25 mouse cellular contexts compared by ENCODE assay signal in genomic region chr2:69121681-69122080, GRCm38 (mm10). TPM values are rescaled to one million over a fixed set of nuclear protein-coding genes. Genes with fewer than 3 reads are reported as not detected.
"Had no signal": no experiment of that assay in that cellular context is flagged by ENCODE, and none has a peak within 500 bp of the region (broad histone marks: within the 10 kb centered on the region; RNA-seq: fewer than 3 reads in every experiment).

No protein-coding gene starts in this region.

- H3K27ac ChIP-seq: heart, adult 2 months; heart, embryonic 13.5 days; heart, embryonic 15.5 days; hindbrain, embryonic 13.5 days; hindbrain, embryonic 15.5 days; hindbrain, postnatal 0 days; kidney, embryonic 15.5 days; kidney, postnatal 0 days; left cerebral cortex, adult 2 months; limb, embryonic 12.5 days; liver, embryonic 13.5 days; liver, embryonic 15.5 days had no signal

- DNase-seq: gastrocnemius, postnatal 14 days; gastrocnemius, postnatal 36 days; heart, adult 2 months; heart, postnatal 14 days; heart, postnatal 36 days; kidney, adult 11 months; kidney, adult 2 months; kidney, adult 9 months; kidney, postnatal 14 days; kidney, postnatal 36 days; layer of hippocampus, adult 9-11 months; liver; liver, embryonic 13.5 days had no signal

- ATAC-seq: hindbrain, postnatal 0 days; intestine, embryonic 16.5 days had no signal

- H3K36me3 ChIP-seq: heart, embryonic 13.5 days; heart, embryonic 15.5 days; hindbrain, embryonic 13.5 days; hindbrain, embryonic 15.5 days; kidney, embryonic 15.5 days; limb, embryonic 12.5 days; liver, embryonic 13.5 days; liver, embryonic 15.5 days had no signal

- H3K27me3 ChIP-seq: heart, embryonic 13.5 days; heart, embryonic 15.5 days; hindbrain, embryonic 15.5 days; kidney, embryonic 15.5 days; limb, embryonic 12.5 days; liver, embryonic 13.5 days; liver, embryonic 15.5 days had no signal

- H3K9me3 ChIP-seq: heart, embryonic 13.5 days; heart, embryonic 15.5 days; hindbrain, embryonic 13.5 days; hindbrain, embryonic 15.5 days; kidney, embryonic 15.5 days; limb, embryonic 12.5 days; liver, embryonic 13.5 days; liver, embryonic 15.5 days had no signal

- H3K4me3 ChIP-seq: heart, adult 2 months; heart, embryonic 13.5 days; heart, embryonic 15.5 days; hindbrain, embryonic 13.5 days; hindbrain, embryonic 15.5 days; kidney, embryonic 15.5 days; left cerebral cortex, adult 2 months; limb, embryonic 12.5 days; liver, embryonic 13.5 days; liver, embryonic 15.5 days had no signal

- H3K4me1 ChIP-seq: hindbrain, embryonic 15.5 days; limb, embryonic 12.5 days; liver, embryonic 13.5 days; liver, embryonic 15.5 days had no signal

RNA-seq across cellular contexts. Expression of gene Nostrin, which starts 13.9 kb away (rescaled TPM):
- total RNA-seq: hematopoietic stem cell, adult 5-6 weeks had no signal
